Mouse (Mus musculus) cerebral cortex, adult 2 months (tissue): ENCODE results near the gene Nacc1.

Source experiments
- WGBS: fragments of 180-500 bp; shearing (Covaris S2); methylation state at CpG from one replicate; pipeline ENCODE4 v1.1.7; 2018; 5-methylcytosine and 5-hydroxymethylcytosine counted together

Gene Nacc1

DNA sequence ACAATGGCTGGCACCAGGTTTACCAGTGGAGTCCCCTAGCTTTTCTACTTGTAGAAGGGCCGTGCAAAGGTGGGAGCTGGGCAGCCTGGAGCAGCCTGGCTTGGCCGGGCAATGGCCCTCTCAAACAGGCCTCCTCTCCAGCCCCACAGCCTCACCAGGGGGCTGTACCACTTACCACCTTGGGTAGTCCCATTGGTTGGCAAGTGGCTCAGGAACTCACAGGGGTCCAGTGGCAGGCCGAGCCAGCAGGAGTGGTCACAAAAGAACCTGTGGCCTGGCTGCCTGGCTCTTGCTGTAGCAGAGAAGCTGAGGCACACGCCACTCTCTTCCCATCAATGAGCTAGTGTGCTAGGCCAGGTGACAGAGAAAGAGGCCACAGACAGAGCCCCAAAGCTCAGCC is 26.5 kb upstream of the Nacc1 start:
- WGBS, result 65% methylated on average over 4 of the region's 4 CpGs

DNA sequence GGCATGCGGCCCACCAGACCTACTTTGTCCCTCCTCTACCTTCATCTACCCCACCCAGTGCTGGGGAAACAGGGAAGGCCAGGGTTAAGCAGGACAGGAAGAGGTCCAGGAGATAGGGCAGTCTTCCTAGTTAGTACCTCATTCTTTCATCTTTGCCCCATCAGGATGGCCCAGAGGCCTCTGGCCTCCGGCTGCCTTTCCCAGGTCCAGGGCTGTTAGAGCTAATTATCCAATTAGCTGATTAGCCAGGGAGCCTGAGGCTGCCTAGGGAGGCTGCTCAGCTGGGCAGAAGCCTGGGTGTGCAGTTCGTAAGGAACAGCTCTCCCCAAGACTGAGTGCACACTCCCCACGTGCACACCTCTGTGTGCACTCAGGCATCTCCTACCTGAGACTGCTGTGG is 25.7 kb upstream of the Nacc1 start:
- WGBS, result 53% methylated on average over 4 of the region's 4 CpGs

DNA sequence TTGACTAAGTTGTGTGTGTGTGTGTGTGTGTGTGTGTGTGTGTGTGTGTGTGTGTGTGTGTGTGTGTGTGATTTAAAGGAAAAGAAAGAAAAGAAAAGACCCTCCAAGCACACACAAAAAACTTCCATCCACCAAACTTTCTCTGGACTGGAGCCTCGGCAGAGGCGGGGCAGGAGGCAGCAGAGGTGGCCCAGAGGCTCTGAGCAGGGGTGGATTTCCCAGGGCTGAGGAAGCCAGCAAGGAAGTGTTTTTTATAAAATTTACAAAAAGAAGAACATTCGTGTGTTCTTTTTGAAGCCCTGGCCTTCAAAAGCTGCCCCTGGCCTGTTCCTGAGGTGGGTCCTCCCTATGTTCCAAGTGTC is 25.1 kb upstream of the Nacc1 start:
- 17% methylated on average over 3 of the region's 3 CpGs for WGBS

DNA sequence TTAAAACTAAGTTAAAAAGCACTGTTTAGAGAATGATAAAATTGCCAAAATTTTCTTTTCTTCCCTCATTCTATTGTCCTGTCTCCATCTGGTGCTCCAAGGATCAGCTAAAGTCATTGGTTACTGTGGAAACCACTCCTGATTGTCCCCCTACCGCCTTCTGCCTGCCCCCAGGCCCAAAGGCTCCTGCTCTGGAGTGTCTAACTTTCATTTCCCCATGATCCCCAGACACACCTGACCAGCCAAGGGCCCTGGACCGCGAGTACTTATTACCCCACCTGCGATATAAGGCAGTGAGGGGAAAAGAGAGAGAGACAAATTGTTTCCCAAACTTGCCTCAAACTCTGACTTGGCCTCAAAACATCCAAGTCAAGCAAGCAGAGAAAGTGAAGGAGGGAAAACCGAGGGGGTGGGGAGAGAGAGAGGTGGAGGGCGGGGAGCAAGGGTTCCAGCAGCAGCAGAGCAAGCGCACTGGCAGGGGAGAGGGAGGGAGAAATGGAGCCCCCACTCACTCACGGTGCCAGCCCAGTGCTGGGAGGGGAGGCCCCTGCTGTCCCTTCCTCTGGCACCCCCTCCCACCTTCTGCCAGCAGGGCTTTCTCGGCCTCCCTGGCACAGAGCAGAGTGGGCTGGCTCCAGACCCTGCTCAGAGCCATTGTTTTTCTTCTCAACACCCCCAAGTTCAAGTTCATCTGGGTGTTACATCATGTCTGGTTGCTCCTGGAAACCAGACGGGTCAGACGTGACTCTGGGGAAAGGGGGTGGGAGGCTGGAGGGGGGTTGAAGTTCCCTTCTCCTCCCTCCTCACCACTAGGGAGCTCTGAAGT is 24.5 kb upstream of the Nacc1 start:
- 15% methylated on average over 11 of the region's 11 CpGs for WGBS

DNA sequence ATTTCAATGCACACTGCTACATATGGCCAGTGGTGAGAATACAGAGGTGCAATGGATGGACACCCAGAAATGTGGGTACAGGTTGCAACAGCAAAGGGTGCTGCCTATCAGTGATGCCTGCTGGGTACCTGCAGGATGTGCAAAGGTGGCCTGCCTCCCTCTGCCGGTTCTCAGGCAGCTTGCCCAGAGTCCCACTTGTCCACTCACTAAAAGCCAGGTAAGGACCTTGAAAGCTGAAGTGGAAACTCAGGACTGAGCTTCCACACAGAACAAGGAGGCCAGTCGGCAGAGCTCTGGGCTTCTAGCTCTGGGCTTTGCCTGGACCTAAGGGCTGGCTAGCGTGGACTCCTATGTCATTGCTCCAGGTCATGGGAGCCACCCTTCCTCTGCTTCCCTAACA is 23.6 kb upstream of the Nacc1 start:
- WGBS, result 36% methylated on average over 3 of the region's 3 CpGs

DNA sequence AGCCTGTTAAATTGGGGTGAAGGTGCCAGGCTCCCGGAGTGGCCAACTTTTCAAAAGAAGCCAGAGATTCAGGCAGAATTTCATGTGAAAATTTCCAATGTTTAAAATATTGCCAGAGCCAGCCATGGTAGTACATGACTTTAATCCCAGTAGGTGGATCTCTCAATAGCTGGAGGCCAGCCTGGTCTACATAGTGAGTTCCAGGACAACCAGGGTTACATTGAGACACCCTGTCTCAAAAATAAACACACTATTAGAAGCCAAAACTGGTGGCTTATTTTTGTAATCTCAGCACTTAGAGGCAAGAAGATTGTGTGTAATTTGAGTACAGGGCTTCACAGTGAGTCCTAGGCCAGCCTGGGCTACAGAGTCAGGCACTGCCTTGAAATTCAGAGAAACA is 22.3 kb upstream of the Nacc1 start:
- WGBS, result 68% methylated on average over 1 of the region's 1 CpGs

DNA sequence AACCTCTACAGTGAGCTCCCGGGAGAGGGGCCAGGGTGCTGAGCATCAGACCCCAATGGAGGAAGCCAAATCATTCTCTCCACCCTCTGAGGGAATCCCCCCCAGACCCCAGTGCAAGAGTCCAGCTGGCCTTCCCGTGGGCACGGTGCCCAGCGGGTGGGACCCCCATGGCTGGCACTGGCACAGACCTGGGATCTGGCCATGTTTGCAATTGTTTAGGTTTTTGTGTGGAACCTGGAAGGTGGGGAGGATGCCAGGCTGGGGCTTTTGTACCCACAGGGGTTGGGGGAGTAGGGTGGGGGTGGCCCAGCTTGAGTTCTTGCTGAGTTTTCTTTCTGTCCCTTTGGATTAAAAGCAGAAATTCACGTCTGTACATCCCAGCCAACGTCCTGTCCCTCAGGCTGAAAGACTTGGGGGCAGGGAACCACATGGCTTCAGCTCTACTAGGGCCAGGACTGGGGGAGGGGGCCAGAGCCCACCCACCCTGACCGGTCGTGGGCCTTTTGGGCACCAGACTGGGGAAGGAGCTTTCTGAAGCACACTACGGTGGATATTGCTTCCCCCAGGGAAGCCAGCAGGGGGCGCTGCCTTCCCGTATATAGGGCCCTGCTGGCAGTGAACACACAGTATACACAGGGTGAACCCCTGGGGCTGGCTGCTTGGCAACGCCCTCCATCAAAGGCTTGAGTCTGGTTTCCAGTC is 21.3 kb upstream of the Nacc1 start:
- 13% methylated on average over 12 of the region's 12 CpGs for WGBS

DNA sequence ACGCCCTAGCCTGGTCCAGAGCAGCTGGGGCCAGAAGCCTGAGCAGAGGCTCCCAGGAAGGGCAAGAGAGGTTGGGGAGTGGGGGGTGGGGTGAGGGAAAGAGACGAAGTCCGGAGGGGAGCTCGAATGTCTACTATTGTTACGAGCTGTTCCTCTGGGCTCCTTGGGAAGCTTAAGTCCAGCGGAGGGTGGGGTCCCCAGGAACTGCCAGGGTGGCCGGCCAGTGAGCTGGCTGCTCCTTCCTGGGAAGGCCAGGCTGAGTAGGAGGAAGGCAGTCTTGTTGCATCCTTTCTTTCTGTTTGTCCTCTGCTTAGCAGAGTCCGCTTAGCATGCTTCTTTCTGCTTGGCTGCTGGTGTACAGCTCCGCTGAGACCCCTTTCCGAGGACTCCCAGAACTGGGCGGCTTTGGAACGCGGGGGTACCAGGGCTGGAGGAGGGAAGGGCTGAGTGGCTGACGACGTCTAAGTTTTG is 20.4 kb upstream of the Nacc1 start:
- 33% methylated on average over 15 of the region's 15 CpGs for WGBS

DNA sequence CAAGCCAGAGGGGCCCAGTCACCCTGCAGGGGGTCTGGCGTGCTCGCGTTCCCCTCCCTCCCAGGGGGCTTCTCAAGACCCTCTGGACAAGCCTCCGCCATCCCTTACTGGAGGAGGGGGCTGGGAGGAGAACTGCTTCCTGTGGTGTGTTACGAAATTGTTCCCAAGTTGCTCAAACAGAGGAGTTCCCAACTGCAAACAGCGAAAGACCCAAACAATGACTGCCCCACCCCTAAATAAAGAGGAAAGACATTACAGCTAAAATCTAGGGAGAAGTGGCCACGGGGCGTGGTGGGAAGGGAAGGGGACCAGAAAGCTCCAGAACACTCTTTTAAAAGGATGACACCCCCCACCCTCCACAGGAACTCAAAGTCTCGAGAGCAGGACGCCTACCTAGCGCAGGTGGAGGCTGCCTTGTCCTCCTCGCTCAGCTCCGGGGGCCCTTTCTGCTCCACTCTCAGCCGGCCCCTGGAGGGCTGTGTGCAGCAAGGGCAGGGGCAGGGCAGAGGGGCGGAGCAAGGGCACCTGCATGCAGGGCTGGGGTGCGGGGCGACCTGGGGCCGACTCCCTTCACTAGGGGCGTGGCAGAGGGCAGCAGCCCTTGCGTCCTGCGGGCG is 19.7 kb upstream of the Nacc1 start:
- WGBS, result 32% methylated on average over 22 of the region's 22 CpGs

DNA sequence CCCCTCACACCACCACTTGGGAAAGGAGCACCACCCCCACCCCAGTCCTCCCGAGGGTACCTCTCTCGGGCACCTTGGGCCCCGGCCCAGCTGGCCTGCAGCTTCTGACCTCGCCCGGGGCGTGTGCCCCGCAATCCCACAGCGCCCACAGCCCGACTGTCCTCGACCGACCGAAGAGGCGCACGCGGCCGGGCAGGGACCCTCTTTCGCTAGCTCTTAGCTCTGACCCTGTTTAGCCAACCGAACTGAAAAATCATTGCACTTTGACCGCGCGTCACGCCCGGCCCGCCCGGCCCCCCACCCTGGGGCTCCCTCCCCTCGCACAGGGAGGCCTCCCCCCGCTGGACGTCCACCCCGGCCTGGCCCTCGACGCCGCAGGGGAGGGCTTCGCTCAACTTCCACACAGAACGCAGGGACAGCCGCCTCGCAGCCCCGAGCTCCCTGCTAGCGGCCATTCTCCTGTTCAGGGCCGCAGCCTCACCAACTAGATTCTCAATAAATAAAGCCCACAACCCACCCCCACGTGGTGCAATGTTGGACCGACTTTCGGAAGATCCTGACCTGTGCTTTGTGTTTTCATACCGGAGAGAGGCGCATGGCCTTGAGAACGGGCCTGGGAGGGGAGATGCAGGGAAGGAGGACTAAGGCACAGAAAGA is 19.1 kb upstream of the Nacc1 start:
- WGBS, result 29% methylated on average over 45 of the region's 45 CpGs

DNA sequence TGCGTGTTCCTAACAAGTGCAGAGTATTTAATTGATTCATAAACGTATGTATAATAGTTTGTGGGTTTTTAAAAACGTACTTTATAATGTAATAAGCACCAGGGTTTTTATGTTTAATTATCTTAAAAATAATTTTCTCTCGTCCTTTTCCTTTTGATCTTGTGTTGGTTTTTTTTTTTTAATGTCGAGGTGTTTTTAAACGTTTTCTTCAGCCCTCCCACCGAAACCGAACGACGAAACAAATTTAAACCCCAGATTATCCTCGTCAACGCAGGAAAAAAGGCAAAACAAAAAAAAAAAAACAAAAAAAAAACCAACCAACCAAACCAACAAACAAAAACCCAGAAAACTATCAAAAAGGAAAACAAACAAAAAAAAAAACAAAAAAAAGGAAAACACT is 18.3 kb upstream of the Nacc1 start:
- 27% methylated on average over 12 of the region's 12 CpGs for WGBS

DNA sequence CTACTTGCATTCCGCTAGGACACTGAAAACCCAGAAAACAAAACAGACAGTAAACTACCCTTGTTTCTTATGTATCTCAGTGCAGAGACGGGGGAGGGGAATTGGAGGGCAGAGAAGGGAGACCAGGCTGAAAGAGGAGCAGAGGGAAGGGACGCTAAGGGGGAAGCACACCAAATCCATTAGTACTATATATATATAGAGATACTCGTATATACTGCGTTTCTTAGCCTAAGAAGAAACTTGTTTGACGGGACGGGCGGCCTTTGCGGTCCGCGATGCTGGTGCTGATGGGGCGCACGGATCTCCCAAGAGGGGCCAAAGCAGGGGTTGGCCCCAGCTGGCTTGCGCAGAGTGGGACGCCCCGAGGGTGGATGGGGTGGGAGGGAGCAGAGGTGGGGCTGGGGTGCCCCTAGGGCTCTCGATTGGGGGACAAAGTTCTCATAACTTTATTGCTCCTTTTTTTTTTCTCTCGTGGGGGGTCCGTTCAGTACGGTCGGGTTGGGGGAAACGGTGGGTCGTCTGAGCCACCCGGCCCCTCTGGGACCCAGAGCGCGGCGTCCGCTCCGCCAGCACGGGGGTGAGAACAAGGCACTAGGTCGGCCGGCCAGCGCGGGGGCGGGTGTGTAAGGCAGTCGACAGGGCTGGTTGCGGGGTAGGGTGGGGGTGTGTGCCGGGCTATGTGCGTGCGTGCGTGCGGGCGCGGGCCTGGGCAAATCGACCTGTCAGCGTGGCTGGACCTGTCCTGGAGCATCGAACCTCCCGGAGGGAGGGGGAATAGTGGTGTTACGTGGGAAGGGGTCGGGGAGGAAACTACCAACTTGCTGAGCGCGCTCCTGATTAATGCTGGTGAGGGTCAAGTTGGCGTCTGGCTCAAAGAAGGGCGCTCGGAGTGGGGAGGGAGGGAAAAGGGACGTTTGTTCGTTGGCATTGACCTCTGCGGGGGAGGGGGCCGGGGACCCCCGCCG is 17.5 kb upstream of the Nacc1 start:
- WGBS, result 9% methylated on average over 61 of the region's 61 CpGs

DNA sequence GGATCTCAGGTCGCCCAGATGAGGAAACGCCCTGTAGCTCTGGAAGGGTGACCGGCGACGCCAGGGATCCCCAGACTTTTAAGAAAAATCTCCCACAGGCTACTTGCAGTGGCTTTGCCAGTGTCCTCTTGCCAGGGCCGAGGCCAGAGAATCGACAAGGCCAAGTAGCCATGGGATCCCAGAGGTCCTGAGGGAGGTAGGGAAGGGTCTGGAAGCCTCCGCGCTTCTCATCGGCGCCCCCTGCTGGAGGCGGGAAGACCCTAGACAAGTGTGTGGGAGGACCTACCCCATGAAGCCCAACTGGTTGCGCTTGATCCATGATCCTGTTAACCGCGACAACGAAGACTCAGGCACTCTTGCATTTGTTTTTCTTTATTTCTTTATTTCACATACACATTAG is 16.7 kb upstream of the Nacc1 start:
- 18% methylated on average over 16 of the region's 16 CpGs for WGBS

DNA sequence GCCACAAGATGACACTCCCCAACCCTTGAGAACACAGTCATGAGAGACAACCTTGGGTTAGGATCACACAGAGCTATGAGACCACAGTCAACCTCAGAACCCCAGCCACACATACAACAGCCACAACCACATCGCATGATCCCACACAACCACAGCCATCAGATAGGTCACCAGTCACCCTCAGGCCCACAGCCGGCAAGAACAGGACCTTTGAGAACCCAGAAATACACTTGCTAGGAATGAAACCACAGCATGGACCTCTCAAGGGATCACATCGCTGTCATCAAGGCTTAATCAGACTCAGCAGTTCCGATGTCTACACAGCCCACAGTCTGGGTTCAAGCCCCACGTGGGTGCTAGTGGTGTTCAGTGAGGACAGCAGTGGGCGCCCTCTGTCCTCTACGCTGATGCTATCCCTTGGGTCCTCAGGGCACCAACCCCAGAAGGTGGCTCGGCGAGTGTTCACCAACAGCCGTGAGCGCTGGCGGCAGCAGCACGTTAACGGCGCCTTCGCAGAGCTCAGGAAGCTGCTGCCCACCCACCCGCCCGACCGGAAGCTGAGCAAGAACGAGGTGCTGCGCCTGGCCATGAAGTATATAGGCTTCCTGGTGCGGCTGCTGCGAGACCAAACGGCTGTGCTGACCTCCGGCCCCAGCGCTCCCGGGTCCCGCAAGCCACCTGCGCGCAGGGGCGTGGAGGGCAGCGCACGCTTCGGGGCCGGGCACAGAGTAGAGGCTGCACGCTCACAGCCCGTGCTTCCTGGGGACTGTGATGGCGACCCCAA is 16.0 kb upstream of the Nacc1 start:
- 29% methylated on average over 38 of the region's 38 CpGs for WGBS

DNA sequence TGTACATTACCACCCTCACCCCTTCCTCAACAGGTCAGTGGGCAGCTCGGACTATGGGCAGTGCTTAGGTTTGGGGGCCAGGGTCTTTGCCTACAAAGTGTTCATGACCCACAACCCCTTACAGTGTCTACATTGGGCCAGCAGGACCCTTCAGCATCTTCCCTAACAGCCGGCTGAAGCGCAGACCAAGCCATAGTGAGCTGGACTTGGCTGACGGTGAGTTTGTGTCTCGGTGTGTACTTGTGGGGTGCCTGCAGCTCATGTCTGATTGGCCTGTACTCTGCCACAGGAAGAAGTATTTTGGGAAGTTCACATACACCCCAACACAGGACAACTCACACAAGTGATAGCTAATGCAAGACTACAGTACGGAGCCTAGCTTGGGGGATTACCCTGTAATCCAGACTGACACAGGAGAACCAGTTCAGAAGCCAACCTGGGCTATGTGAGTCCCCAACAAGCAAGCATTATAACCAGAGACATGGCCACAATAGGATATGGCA is 15.4 kb upstream of the Nacc1 start:
- 59% methylated on average over 6 of the region's 6 CpGs for WGBS

DNA sequence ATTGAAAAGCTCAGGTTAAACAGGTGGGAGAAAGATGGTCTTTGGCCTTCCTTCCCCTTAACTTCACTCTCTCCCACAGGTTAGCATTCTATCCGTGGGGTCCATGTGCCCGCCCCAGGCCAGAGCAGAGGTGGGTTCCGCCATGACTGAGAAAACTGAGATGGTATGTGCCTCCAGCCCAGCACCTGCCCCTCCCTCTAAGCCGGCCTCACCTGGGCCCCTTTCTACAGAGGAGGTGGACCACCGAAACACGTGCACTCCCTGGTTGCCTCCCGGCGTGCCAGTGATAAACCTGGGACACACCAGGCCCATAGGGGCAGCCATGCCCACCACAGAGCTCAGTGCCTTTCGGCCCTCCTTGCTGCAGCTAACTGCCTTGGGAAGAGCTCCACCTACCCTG is 14.9 kb upstream of the Nacc1 start:
- WGBS, result 73% methylated on average over 9 of the region's 9 CpGs

DNA sequence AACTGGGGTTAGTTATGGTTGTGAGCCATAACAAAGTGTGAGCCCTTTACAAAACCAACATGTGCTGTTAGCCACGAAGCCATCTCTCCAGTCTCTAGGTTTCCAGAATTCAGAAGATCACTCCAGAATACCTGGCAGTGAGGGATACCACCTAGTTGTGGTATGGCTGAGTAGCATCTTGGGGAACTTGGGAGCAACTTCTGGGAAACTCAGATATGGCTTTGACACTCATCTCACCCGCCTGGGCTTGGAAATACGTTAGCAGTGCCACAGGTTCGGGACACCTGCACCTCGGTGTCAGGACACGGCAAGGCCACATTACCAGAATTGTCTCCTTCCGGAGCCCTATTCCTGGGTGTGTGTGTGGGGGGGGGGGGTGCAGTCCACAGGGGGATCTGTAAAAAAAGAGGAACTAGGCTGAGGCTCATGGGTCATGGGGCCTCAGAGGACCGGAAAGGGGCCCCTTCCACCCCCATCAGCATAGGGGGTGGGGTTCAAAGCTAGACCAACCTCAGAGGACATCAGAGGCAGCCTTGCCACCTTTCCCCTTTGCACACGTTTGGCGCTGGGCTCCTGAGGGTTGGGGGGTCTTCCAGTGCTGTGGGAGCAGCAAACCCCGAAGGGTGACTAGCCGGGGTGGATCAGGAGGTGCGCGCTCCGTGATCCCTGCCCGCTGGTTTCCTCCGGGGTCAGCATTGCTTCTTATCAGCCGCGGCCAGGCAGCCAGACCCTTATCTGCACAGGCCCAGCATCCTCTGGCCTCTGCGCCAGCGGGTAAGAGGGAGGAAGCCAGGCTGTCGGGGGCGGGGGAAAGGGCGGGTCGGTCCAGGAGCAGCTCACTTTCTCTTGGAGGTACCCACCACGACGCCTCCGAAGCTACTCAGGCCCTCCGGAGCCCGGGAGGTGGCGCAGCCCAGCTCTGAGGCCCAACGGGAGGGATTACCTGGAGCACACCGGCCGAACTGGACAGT is 13.6 kb upstream of the Nacc1 start, which contains the start of gene Lyl1:
Gene Lyl1, plus strand, starts transcription at position 517 of the 971 bp plus-strand sequence.
- 29% methylated on average over 34 of the region's 34 CpGs for WGBS

DNA sequence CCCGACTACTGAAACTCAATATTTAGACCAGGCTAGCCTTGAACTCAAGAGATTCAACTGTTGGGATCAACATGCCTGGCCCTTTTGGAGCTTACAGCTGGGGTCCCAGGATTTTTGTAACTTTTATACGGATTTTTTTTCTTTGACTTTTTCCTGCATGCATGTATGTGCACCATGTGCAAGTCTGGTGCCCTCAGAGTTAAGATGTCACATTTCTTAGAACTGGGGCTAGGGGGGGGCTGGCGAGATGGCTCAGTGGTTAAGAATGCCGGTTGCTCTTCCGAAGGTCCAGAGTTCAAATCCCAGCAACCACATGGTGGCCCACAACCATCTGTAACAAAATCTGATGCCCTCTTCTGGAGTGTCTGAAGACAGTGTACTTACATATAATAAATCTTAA is 12.9 kb upstream of the Nacc1 start:
- WGBS, result 60% methylated on average over 5 of the region's 5 CpGs

DNA sequence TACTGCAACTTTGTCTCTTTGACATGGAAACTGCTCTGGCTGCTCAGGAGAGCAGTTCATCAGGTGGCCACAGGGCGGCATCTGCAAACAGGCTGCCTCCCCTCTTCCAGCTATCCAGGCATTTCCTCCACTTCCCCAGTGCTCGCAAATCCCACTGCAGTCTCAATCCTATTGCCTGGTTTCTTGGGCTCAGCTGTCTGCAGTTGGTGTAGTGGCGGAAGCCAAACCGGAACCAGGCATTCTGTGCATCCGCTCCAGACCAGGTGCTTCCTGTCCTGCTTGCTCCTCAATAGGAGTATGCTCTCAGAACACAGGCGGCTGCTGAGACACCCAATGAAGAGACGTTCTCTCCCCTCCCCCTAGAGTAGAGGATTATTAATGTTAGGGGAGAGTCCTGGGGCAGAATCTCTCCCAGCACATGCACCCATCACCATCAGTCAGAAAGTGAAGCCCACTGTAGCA is 12.2 kb upstream of the Nacc1 start:
- 23% methylated on average over 7 of the region's 7 CpGs for WGBS
